ENCODE assay signal across 21 mouse cellular contexts in genomic region chr11:43392757-43393156, GRCm38 (mm10).
"Had no signal": no experiment of that assay in that cellular context is flagged by ENCODE, and none has a peak within 500 bp of the region (broad histone marks: within the 10 kb centered on the region; RNA-seq: fewer than 3 reads in every experiment).

No protein-coding gene starts in this region.

- H3K36me3 ChIP-seq: heart, embryonic 12.5 days; hindbrain, embryonic 13.5 days; hindbrain, embryonic 15.5 days; intestine, embryonic 15.5 days; limb, embryonic 13.5 days; limb, embryonic 15.5 days; liver, embryonic 12.5 days had no signal

- DNase-seq: gastrocnemius, postnatal 14 days; gastrocnemius, postnatal 36 days; heart, adult 2 months; heart, postnatal 10 days; heart, postnatal 36 days; kidney, adult 18-20 months; kidney, adult 8-10 months; kidney, postnatal 10 days; kidney, postnatal 25 days; kidney, postnatal 4 days; left cerebral cortex, postnatal 4 days had no signal

- H3K27me3 ChIP-seq: heart, embryonic 12.5 days; hindbrain, embryonic 13.5 days; hindbrain, embryonic 15.5 days; intestine, embryonic 15.5 days; limb, embryonic 13.5 days; limb, embryonic 15.5 days; liver, embryonic 12.5 days had no signal

- H3K27ac ChIP-seq: heart, adult 2 months; hindbrain, embryonic 13.5 days; hindbrain, embryonic 15.5 days; hindbrain, postnatal 0 days; intestine, embryonic 15.5 days; layer of hippocampus, adult 2 months; limb, embryonic 13.5 days; limb, embryonic 15.5 days; liver, embryonic 12.5 days; liver, embryonic 14.5 days had no signal

- H3K9ac ChIP-seq: heart, embryonic 12.5 days; hindbrain, embryonic 13.5 days; hindbrain, embryonic 15.5 days; intestine, embryonic 15.5 days; limb, embryonic 13.5 days; limb, embryonic 15.5 days; liver, embryonic 12.5 days; liver, embryonic 14.5 days had no signal

- H3K9me3 ChIP-seq: heart, embryonic 12.5 days; hindbrain, embryonic 13.5 days; hindbrain, embryonic 15.5 days; intestine, embryonic 15.5 days; limb, embryonic 13.5 days; limb, embryonic 15.5 days; liver, embryonic 12.5 days had no signal

- H3K4me2 ChIP-seq: heart, embryonic 12.5 days; hindbrain, embryonic 13.5 days; hindbrain, embryonic 15.5 days; intestine, embryonic 15.5 days; limb, embryonic 13.5 days; limb, embryonic 15.5 days; liver, embryonic 12.5 days had no signal

- H3K4me3 ChIP-seq: heart, adult 2 months; heart, embryonic 12.5 days; hindbrain, embryonic 13.5 days; hindbrain, embryonic 15.5 days; intestine, embryonic 15.5 days; layer of hippocampus, adult 2 months; limb, embryonic 13.5 days; limb, embryonic 15.5 days; liver, embryonic 12.5 days had no signal

- H3K4me1 ChIP-seq: hindbrain, embryonic 13.5 days; hindbrain, embryonic 15.5 days; intestine, embryonic 15.5 days; limb, embryonic 13.5 days; limb, embryonic 15.5 days; liver, embryonic 12.5 days had no signal
